Mouse (Mus musculus) MEL (cell line): ENCODE results near the gene Tesmin.

Experiments used
- CHD1 ChIP-seq: IDR thresholded peaks from 2 replicates; pipeline ENCODE4 v1.6.1; 2012; ENCODE audit warnings: low read depth, mild to moderate bottlenecking, inconsistent platforms, low read length, improper control_type of control experiment
- CTCF ChIP-seq, 3 experiments: IDR thresholded peaks in 2 of 3; conservative IDR thresholded peaks in 1 of 3; 2 replicates each; pipeline ENCODE4 v1.5.1; 2011 to 2012; ENCODE audit warnings: low read length in 3 of 3, low read depth in 2 of 3, mild to moderate bottlenecking in 2 of 3, improper control_type of control experiment in 1 of 3, inconsistent platforms in 1 of 3, mixed read lengths in 1 of 3, moderate library complexity in 1 of 3; ENCODE audit not compliant: control insufficient read depth in 1 of 3, insufficient read depth in 1 of 3, poor library complexity in 1 of 3, severe bottlenecking in 1 of 3
- EP300 ChIP-seq, 2 experiments: IDR thresholded peaks; 2 replicates each; pipeline ENCODE4 v1.6.1; 2011; ENCODE audit warnings: improper control_type of control experiment in 2 of 2, low read length in 2 of 2, low read depth in 1 of 2, mild to moderate bottlenecking in 1 of 2
- GATA1 ChIP-seq: IDR thresholded peaks from 2 replicates; pipeline ENCODE4 v1.6.1; 2011; ENCODE audit warnings: low read depth, low read length, improper control_type of control experiment
- MYB ChIP-seq: IDR thresholded peaks from 2 replicates; pipeline ENCODE4 v1.6.1; 2011; ENCODE audit warnings: mild to moderate bottlenecking, low read depth, low read length, improper control_type of control experiment
- POLR2A ChIP-seq, 2 experiments: IDR thresholded peaks; 2 replicates each; pipeline ENCODE4 v1.6.1; 2011 to 2012; ENCODE audit warnings: low read length in 2 of 2, mild to moderate bottlenecking in 2 of 2, control low read depth in 1 of 2, improper control_type of control experiment in 1 of 2, low read depth in 1 of 2, moderate library complexity in 1 of 2; ENCODE audit not compliant: control insufficient read depth in 1 of 2, insufficient read depth in 1 of 2, poor library complexity in 1 of 2
- RAD21 ChIP-seq: IDR thresholded peaks from 2 replicates; pipeline ENCODE4 v1.6.1; 2011; ENCODE audit warnings: mild to moderate bottlenecking, low read depth, low read length, improper control_type of control experiment
- RCOR1 ChIP-seq: IDR thresholded peaks from 2 replicates; pipeline ENCODE4 v1.6.1; 2012; ENCODE audit warnings: low read depth, mild to moderate bottlenecking, inconsistent platforms, low read length, improper control_type of control experiment
- USF1 ChIP-seq: IDR thresholded peaks from 2 replicates; pipeline ENCODE4 v1.6.1; 2014; ENCODE audit warnings: low read depth, mild to moderate bottlenecking, inconsistent platforms, low read length, improper control_type of control experiment, moderate library complexity
- ZC3H11A ChIP-seq: IDR thresholded peaks from 2 replicates; pipeline ENCODE4 v1.6.1; 2012; ENCODE audit warnings: low read depth, mild to moderate bottlenecking, inconsistent platforms, low read length, improper control_type of control experiment
- ZMIZ1 ChIP-seq: IDR thresholded peaks from 2 replicates; pipeline ENCODE4 v1.6.1; 2012; ENCODE audit warnings: low read depth, mild to moderate bottlenecking, inconsistent platforms, low read length, improper control_type of control experiment, moderate library complexity
- ZNF384 ChIP-seq: IDR thresholded peaks from 2 replicates; pipeline ENCODE4 v1.6.1; 2012; ENCODE audit warnings: low read depth, mild to moderate bottlenecking, inconsistent platforms, low read length, improper control_type of control experiment

DNA sequence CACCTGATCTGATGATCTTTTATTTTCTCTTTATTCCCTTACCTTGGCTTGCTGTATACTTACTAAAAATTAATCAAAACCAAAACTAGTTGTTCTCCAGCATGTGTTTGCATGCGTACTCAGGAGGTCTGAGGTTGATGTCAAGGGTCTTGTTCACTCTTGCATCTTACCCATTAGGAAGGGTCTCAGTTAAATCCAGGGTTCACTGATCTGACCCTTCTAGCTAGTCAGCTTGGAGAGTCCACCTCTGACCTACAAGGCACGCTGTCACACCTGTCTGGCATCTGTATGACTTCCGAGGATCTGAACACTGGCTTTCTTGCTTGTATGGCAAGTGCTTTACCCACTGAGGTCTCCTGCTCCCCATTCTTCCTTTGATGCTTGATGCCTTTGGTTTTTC lies 62.1 kb downstream of the Tesmin start:
- no peak for TF ChIP-seq MYB
- no peak for TF ChIP-seq ZNF384
- no peak for TF ChIP-seq RCOR1
- TF ChIP-seq EP300 (IDR thresholded peaks at IDR 0.05; ENCODE audit: low read depth in 1 of 2, low read length in 2 of 2), result no peak
- TF ChIP-seq USF1, result no peak
- no peak for TF ChIP-seq ZC3H11A
- TF ChIP-seq RAD21, result no peak
- no peak for TF ChIP-seq CHD1
- no peak for TF ChIP-seq POLR2A (IDR thresholded peaks at IDR 0.05; ENCODE audit: control insufficient read depth in 1 of 2, insufficient read depth in 1 of 2, low read depth in 1 of 2, low read length in 2 of 2, poor library complexity in 1 of 2)
- no peak for TF ChIP-seq CTCF (IDR thresholded peaks at IDR 0.05 in 2 of 3, conservative IDR thresholded peaks at IDR 0.05 in 1 of 3; ENCODE audit: control insufficient read depth in 1 of 3, insufficient read depth in 1 of 3, low read depth in 2 of 3, low read length in 3 of 3, poor library complexity in 1 of 3, severe bottlenecking in 1 of 3)
- no peak for TF ChIP-seq GATA1
- no peak for TF ChIP-seq ZMIZ1
